Mouse (Mus musculus): Measurements from ENCODE around the gene Rgs10.

The Rgs10 gene

DNA sequence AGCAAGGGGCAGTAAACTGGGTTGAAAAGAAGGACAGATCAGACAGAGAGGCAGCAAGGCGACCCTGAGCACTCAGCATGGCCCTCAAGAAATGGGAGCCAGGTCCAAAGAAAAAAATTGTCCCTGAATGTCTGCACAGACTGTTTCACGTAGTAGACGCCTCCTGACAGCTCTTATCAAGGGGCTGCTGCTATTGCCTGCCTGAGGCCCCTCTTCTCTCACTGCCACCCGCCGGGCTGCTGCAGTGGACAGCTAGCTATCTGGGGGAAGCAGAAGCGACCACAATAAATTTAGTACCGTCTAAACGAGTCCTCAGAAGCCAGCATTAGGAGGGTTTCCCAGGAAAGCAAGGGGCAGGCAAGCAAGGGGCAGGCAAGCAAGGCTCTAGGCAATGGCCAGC, 4.1 kb downstream of the Rgs10 start:
- in situ Hi-C loops (cut with MboI; ENCODE audit: low pct_unique_long_range_greater_than_20kb in 1 of 2, low sequenced_read_pairs in 2 of 2, unreplicated experiment in 1 of 2): no loop called here

DNA sequence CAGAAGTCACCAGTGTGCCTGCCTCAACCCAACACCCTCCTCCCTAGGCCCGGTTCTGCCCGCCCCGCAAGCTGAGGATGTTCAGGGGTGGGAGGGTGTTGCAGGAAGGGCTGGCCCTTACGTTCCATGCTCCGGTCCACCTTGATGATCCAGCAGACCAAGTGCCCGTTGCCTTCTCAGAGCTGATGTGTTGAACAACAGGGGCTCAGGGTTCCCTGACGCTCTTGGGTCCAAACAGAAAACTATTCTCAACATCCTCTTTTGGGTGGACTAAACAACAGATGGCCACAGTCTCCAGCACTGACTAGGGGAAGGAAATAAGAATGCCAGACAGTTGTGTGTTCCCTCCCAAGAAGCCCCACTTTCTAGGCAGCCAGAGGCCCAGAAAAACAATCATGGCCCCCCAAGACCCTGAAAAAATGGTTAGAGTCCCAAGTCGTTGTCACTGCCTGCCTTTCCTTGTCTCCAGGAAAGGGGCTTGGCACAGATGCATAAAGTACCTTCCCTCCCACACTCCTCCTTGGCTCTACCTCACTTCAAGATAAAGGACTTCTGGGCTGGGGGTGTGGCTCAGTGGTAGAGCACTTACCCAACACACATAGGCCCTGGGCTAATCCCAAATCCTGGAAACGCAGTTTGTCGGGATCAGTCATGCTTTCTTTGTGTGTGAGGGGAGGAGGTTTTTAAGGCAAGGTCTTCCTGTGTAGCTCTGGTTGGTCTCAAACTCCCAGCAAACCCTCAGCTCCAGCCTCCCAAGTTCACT, 6.3 kb downstream of the Rgs10 start:
- in situ Hi-C loops (cut with MboI; ENCODE audit: low pct_unique_long_range_greater_than_20kb in 1 of 2, low sequenced_read_pairs in 2 of 2, unreplicated experiment in 1 of 2): no loop called here

DNA sequence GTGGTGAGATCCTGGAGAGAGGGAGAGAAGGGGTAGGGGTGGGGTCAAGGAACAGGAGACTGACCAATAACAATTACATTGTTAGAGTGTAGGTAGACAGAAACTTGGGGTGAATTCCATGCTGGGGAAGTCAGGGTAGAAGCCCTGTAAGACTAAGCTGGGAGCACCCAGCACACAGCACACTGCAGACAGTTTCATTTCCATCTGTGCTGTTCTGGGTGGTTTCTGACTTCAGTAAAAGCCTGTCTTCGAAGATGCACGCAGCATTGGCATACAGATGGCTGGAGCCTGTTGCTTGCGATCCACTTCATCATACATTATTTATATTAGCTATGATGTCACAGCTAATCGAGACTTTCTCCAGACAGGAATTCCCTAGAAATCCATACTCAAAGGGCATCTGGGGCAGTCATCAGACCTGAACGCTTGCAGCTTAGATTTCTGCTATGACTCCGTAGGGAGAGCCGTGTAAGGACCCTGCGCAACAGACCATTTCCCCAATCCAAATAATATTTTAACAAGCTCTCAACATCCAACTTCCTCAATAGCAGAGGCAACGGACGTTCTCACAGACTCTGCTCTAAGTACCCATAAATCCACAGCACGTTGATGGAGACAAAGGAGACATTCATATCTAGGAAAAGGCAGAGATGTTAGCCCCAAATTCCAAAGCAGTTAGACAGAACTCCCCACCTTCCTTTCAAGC, 7.7 kb downstream of the Rgs10 start:
- in situ Hi-C loops (cut with MboI; ENCODE audit: low pct_unique_long_range_greater_than_20kb in 1 of 2, low sequenced_read_pairs in 2 of 2, unreplicated experiment in 1 of 2): no loop called here

DNA sequence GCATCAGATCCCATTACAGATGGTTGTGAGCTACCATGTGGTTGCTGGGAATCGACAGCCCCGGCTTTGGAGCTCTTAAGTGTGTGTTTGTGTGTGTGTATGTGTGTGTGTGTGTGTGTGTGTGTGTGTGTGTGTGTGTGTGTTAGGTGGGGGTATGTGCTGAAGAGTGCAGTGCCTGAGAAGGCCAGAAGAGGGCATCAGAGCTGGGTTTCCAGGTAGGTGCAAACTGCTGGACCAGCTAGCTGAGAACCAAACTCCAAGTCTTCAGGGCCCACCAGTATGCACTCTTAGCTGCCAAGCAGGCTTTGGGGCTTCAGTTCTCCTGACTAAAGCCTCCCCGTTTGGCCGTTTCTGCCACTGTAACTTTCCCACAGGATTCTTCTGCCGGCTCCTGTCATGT, 10.3 kb downstream of the Rgs10 start:
- in situ Hi-C loops (cut with MboI; ENCODE audit: low pct_unique_long_range_greater_than_20kb in 1 of 2, low sequenced_read_pairs in 2 of 2, unreplicated experiment in 1 of 2): no loop called here

DNA sequence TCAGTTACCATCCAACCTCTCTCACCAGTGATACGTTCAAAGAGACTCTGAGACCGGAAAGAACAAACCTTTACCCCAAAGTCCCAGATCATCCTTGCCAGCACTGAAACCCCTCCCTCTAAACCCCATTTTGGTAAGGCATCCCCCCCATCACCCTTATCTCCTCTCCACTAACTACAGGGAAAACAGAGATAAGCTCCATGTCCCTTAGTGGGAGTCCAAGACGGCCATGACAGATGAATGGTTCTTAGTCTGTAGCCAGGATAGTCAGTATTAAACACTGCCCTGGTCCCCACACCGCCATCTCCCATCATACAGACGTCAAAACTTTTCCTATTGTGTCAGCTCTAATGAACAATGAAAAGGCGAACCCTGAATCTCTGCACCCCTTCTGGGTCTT, 14.6 kb downstream of the Rgs10 start:
- in situ Hi-C loops (cut with MboI; ENCODE audit: low pct_unique_long_range_greater_than_20kb in 1 of 2, low sequenced_read_pairs in 2 of 2, unreplicated experiment in 1 of 2): no loop called here

DNA sequence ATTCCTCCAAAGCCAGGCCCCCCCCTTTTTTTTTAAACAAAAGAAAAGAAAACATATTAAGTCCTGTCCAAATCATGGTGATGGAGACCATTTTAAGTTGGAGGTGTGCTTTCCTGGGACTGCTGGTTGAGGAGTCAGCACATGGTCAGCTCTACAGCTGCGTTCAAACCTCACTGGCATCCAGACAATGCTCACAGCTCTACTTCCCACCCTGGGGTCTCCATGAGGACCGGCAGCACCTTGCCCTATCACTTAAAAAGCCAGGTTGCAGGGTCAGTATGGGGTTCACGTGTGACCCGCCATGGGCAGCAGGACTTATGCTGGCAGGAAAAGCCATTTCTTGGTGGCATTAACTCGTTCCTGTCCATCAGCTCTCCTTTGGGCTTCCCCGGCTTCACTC, 15.0 kb downstream of the Rgs10 start:
- in situ Hi-C loops (cut with MboI; ENCODE audit: low pct_unique_long_range_greater_than_20kb in 1 of 2, low sequenced_read_pairs in 2 of 2, unreplicated experiment in 1 of 2): no loop called here

DNA sequence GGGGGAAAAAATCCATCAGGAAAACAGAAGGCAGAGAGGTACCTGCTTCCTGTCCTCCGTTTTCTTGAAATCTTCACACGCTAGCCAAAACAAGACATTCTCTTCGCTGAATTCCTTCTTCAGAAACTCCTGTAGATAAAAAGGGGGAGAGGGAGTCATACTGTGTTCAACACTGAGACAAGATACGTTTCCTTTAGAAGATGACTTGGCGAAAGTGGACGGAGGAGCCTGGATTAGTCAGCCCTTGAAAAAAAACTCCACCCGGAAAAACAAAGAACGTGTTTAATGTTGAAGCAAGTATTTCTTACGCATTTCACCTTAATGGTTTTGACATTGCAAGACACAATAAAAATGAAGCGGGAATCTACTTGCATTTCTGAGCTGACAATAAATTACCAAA, 15.4 kb downstream of the Rgs10 start:
- in situ Hi-C loops (cut with MboI; ENCODE audit: low pct_unique_long_range_greater_than_20kb in 1 of 2, low sequenced_read_pairs in 2 of 2, unreplicated experiment in 1 of 2): no loop called here

DNA sequence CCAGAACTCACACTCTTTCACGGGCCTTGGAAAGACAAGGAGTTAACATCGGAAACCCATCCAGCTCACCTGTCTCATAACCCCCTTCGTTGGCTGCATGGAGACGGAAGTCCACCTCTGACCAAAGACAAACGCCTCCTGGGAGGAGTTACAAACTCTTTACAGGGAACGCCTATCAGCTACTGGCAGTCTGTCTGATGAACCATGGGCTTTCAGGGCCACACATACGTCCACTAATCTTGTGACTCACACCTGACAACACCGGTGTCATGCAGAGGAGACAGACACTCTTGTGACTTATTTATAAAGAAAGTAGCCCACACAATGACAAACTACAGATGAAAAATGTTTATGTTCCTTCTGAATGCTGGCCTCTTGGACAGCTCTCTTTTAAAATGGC, 16.0 kb downstream of the Rgs10 start:
- in situ Hi-C loops (cut with MboI; ENCODE audit: low pct_unique_long_range_greater_than_20kb in 1 of 2, low sequenced_read_pairs in 2 of 2, unreplicated experiment in 1 of 2): no loop called here

DNA sequence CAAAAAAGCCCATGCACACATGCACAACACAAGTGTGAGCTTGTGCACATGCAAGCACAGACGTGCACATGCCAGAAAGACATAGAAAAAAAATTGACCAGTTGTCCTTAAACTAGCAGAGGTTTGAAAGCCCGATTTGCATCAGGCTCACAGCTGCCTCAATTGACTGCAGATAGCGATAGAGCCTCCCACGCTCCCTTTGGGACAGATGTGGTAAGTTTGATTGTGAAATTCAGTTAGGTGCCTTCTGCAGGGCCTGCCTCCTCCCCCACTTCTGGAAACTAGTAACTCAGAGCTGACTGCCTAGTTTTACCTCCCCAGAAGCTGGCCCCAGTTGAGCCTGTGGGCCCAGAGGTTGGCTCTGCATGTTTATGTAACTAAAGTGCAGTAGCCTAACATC, 19.9 kb downstream of the Rgs10 start:
- in situ Hi-C loops (cut with MboI; ENCODE audit: low pct_unique_long_range_greater_than_20kb in 1 of 2, low sequenced_read_pairs in 2 of 2, unreplicated experiment in 1 of 2): no loop called here

DNA sequence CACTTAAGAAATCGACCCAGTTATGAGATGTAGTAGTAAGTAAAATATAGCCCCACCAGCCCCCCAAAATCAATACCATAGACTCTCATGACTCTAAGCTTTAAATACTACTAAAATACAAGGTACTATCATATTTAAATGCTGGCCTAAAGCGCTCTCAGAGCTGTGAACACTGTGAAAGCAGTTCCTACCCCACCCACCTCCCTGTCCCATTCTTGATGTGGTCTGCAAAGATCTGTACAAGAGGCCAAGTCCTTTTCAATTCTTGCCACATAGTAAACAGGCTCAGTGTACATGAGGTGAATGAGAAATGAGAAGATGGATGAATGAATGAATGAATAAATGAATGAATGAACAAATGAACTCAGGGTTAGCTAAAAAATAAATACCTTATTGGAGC, 21.5 kb downstream of the Rgs10 start:
- in situ Hi-C loops (cut with MboI; ENCODE audit: low pct_unique_long_range_greater_than_20kb in 1 of 2, low sequenced_read_pairs in 2 of 2, unreplicated experiment in 1 of 2): no loop called here

DNA sequence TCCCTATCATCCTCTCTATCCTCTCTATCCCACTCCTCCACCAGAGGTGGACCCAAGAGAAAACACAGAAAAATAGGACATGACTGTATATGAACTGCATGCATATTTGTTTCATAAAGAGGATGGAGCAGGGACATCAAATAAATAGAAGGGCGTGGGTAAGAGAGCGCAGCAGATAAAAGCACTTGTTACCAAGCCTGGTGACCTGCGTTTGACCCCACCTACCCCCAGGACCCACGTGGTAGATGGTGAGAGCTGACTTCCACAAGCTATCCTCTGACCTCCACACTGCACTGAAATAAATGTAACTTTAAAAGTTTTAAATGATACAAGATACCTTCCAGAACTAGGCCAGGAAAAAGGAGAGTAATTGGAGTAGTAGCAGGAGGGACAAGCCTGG, 24.8 kb downstream of the Rgs10 start:
- in situ Hi-C loops (cut with MboI; ENCODE audit: low pct_unique_long_range_greater_than_20kb in 1 of 2, low sequenced_read_pairs in 2 of 2, unreplicated experiment in 1 of 2): no loop called here

DNA sequence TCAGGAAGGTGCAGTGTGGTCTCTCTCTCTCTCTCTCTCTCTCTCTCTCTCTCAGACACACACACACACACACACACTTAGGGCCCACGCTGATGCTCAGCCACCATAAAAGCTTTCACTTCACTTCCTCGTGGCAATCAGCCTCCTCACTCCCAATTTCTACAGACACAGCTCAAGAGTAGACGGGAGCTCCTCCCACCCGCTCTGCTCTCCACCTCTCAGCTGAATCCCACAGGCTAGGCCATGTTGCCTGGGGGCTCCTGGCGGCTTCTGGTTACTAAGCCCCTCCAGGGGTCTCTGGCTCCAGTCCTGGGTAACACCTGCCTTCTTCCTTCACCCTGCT, 25.6 kb downstream of the Rgs10 start:
- in situ Hi-C loops (cut with MboI; ENCODE audit: low pct_unique_long_range_greater_than_20kb in 1 of 2, low sequenced_read_pairs in 2 of 2, unreplicated experiment in 1 of 2): no loop called here

DNA sequence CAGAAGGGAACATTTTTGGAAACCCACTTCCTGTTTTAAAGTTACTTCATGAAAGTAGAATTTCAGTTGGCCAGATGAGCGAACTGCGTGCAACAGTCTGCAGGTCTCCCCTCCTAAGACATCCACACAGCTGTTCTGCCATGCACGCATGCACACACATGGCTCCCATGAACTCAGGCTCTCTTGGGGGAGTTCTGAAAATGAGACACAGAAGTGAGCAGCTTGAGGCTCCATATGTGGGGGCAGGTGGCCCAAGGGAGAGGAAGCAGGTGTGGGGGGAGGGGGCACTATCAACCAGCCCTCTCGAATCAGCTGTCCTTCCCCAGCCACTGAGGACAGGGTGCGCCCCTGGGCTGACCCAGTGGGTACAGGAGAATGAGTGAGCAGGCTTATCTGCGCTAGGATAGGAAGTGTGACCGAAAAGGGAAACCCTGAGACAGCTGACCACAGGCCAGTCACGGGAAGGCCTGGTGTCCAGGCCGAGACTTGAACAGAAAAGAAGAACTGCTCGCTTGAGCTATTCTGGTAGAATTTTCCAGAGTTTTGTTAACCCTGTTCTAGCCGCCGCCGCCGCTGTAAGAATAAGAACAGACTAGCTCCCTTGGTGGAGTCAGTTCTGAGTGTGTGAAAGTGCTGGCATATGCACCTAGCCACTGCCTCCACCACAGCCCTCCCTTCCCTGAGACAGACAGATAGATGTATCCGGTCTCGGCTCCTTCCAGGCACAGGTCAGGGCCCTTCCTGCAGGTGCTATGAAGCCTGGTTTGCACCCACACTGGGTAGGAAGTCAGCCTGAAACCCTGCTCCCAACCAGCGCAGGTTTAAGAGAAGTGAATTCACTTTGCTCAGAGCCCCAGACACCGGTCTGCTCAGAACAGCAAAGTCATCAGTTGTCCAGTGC, 26.2 kb downstream of the Rgs10 start:
- in situ Hi-C loops (cut with MboI; ENCODE audit: low pct_unique_long_range_greater_than_20kb in 1 of 2, low sequenced_read_pairs in 2 of 2, unreplicated experiment in 1 of 2): no loop called here

DNA sequence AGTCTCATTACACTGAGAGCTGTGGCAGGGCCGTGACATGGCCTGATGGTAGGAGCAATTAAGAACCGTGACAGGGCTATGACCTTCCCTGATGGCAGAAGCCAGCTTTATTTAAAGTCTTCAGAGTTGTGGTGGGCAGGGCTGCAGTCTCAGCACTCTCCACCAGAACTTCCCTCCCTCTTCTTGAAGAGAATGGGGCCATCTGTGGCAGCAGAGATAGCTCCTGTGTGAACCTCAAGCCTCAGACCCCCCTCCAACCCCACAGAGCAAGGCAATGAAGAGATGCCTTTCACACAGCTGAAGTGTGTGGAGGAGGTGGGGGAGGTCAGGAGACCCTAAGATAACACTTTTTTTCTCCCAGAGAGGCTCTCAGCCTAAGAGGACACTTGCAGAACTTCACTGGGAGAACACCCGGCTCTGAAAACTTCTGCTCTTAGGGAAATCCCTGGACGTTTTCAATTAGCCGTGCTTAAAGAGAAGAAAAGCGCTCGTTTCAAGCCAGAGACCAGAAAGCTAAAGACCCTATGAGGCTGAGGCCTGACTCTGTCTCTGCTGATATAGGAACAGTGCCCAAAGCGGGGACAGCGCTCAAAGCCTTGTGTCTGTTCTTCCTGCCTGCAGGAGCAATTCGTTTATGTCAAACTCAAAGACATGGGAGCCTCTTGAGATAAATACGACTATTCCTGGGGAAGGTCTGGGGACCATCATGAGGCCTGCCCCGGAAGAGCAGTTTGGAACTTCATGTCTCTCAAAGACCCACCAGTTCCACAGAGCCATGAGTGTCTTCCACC, 27.1 kb downstream of the Rgs10 start:
- in situ Hi-C loops (cut with MboI; ENCODE audit: low pct_unique_long_range_greater_than_20kb in 1 of 2, low sequenced_read_pairs in 2 of 2, unreplicated experiment in 1 of 2): no loop called here

DNA sequence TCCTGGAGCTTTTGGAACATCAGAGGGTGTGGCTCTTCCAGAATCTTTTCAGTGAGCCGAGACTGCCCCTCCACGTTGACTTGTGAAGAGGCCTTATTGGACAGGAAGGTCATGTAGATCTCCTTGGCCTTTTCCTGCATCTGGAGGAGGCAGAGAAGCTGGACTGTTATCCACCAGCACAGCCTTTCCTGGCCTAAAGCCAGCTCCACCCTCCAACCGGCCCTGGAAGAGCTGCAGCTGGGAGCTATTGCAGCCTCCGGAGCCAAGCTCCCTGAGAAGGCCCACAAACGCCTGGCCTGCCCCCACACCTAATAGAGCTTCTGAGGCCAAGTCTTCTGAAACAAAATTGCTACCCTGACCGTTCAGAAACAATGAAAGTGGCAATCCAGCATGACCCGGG, 29.6 kb downstream of the Rgs10 start:
- in situ Hi-C loops (cut with MboI; ENCODE audit: low pct_unique_long_range_greater_than_20kb in 1 of 2, low sequenced_read_pairs in 2 of 2, unreplicated experiment in 1 of 2): no loop called here

DNA sequence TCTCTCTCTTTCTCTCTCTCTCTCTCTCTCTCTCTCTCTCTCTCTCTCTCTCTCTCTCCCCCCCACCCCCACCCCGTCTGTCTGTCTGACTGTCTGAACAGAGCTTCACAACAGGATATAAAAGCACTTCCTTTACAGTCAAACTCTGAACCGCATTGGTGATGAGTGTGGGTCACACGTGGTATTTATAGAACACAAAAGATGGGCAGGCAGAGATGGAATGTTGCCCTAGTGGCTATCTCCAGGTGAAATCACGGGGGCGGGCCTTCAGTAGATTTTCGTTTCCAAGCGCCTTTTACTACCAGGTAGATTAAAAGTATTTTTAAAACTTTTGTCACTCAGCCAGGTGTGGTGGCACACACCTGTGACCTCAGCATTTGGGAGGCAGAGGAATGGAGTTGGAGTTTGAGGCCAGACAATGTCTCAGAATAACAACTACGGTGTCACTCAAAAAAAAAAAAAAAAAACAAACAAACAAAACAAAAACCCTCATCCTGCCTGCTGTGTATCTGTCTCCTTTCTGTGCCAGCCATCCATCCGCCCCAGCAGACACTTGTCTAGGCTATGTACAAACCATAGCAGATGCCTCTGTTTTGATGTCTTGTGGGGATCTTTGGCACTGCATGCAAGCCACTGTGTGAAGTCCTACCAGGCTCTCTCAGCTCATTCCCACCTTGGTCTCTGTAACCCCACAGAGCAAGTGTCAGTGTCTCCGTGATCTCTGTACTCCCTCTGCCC, 34.7 kb downstream of the Rgs10 start:
- in situ Hi-C loops (cut with MboI; ENCODE audit: low pct_unique_long_range_greater_than_20kb in 1 of 2, low sequenced_read_pairs in 2 of 2, unreplicated experiment in 1 of 2): no loop called here

DNA sequence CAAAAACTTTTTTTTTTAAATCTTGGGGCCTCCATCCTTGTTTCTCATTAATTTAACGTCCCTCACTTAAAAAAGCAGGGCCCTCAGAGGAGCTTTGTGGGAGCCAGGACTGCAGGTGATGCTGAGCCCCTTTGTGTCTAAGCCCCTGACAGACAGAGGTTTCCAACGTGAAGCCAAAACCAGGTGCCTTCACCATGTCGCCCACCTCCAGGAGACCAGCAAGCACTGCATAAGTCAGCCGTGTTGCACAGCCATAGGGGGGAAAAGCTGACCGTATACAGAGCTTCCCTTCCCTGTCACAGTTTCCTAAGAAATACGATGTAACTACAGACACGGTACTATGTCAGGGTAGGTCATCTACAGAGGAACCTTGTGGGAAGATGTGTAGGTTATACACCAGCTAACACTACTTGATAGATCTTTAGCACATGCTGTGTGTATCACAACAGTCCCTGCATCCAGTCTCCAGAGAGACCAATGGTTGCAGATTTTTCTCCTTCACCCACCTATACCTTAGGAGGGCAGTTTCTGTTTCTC, 35.3 kb downstream of the Rgs10 start:
- in situ Hi-C loops (cut with MboI; ENCODE audit: low pct_unique_long_range_greater_than_20kb in 1 of 2, low sequenced_read_pairs in 2 of 2, unreplicated experiment in 1 of 2): no loop called here

DNA sequence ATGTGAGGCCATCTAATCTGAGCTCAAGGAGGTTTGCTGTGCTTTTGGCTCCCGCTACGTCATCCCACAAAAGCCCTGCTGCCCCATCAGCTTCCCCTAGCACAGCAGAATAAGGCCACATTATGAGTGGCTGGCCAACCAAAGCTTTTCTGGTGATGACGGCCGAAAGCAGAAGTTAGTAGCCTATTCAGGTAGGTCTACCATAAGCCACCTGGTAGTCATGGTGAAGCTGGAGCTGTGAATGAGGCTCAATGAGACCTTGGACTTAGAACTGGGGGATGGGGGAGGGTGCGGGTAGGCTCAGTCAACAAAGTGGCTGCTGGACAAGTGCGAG, 36.1 kb downstream of the Rgs10 start:
- in situ Hi-C loops (cut with MboI; ENCODE audit: low pct_unique_long_range_greater_than_20kb in 1 of 2, low sequenced_read_pairs in 2 of 2, unreplicated experiment in 1 of 2): no loop called here

All from mouse embryonic stem cell (cell line).